Mouse (Mus musculus) macrophage (primary cell): Measurements from ENCODE around the gene Kif7. TPM values are rescaled to one million over a fixed set of nuclear protein-coding genes. Genes with fewer than 3 reads are reported as not detected.
A peak's percentile ranks its signal among the peaks of the same experiment; 100 is the strongest.

Source experiments
- H3K27ac ChIP-seq: fragments of 350-480 bp; formaldehyde crosslinking; 2 replicates; pipeline ENCODE4 v1.9.0; 2021
- H3K36me3 ChIP-seq: fragments of 350-480 bp; formaldehyde crosslinking; 2 replicates; pipeline ENCODE4 v1.9.0; 2021; ENCODE audit errors: inconsistent target
- H3K4me3 ChIP-seq: fragments of 350-480 bp; formaldehyde crosslinking; 2 replicates; pipeline ENCODE4 v1.9.0; 2021; ENCODE audit errors: inconsistent target
- H3K79me2 ChIP-seq: fragments of 350-480 bp; formaldehyde crosslinking; 2 replicates; pipeline ENCODE4 v1.9.0; 2021; ENCODE audit errors: inconsistent target
- WGBS: methylation state at CpG from one replicate; pipeline ENCODE4 v1.1.7; 2026; ENCODE audit warnings: inconsistent platforms; ENCODE audit not compliant: missing documents; 5-methylcytosine and 5-hydroxymethylcytosine counted together
- polyA plus RNA-seq: library from polyadenylated mRNA; stranded (reverse); fragments of 250-400 nt; gene quantifications from 3 replicates; pipeline ENCODE4 v1.2.4, GENCODE M21; 2018; ENCODE audit warnings: inconsistent platforms

Gene Kif7
- polyA plus RNA-seq, 1 experiment from 2014 or later, result 0.44 TPM

DNA sequence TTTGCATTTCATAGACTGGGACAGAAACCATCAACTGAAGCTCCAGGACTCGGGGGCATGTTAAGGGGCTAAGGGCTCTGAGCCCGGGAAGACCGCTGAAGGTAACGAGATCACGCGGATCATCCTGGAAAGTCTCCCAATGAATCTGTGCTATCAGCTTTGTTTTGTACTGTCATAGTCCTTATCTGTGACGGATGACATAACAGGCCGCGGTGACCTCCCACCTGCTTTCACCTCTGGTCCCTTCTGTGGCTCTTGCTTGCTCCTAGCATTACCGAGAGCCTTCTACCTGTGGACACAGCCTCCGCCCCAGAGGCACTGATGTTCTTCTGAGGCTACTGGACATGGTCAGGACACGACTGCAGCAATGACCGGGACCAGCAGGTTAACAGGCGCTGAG, 21.0 kb upstream of the Kif7 start:
- Histone ChIP-seq H3K4me3 (no peak overlapping the region), H3K36me3 (no peaks in the 10 kb centered on the region; the same call in 1 of the 2 replicates), H3K79me2 (no peaks in the 10 kb centered on the region), H3K27ac (no peak overlapping the region)
- 97% methylated on average over 14 of the region's 14 CpGs for WGBS

DNA sequence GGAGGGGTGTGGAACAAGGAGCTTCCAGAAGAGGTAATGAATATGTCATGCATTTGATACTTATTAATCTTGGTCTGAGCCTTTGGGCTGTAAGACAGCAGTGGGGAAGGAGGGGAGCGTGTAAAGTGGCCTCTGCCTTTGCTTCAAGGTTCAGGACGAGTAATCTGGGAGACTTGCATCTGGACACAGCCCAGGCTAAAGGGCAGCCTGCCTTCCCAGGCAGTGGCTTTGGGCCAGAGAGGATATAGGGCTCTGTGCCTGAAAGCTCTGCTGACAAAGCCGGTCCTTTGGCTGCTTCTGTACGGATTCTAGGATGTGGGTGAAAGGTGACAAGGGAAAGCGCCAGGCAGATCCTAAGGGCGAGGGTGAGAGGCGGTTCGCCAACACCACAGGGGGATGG, 19.0 kb upstream of the Kif7 start:
- Histone ChIP-seq H3K27ac (no peak overlapping the region), H3K36me3 (no peaks in the 10 kb centered on the region; the same call in 1 of the 2 replicates), H3K4me3 (no peak overlapping the region), H3K79me2 (no peaks in the 10 kb centered on the region)
- WGBS, result 98% methylated on average over 8 of the region's 8 CpGs

DNA sequence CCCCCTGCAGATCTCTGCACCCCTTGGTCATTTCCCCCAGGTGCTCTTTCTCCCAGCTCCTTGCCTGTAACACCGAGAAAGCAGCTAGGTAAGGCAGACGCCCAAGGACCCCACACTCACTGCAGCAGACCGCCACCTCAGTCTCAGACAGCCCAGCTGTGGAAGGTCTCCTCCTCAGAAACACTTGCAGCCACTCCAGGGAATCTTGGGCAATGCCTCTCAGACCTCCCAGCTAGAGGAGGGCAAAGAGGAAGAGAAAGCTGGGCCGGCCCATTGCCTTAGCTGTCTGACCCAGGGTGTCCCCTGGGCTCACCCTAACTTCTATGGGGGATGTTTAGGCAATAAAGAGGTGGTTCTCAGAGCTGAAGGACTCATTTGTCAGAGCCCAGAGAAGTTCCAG, 17.1 kb upstream of the Kif7 start, which contains the start of gene Plin1:
TSS of gene Plin1 (minus strand) at position 282 of the 400 bp plus-strand sequence.
- Histone ChIP-seq H3K27ac (no peak within 1 kb of the TSS), H3K4me3 (no peak within 1 kb of the TSS), H3K79me2 (no peaks in the 10 kb centered on the region), H3K36me3 (no peaks in the 10 kb centered on the region; the same call in 1 of the 2 replicates)
- 54% methylated on average over 4 of the region's 4 CpGs for WGBS

DNA sequence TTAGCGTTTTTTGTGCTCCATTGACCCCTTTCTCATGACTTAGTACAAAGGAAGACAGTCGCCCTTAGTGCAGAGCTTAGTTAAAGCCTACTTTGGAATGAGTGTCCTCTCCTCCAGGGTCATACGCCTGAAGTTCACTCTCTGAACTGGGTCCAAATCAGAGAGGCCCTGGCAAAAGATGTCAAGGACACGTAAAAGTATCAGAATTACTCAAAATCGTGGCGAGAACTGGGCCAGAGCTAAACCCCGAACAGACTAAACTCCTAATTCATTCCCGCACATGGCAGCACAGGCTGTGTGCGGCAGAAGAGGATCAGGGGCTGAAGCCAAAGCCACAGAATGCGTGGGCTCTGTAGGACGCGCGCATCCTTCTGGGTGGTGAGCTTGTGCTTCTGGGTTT, 15.9 kb upstream of the Kif7 start:
- H3K4me3 ChIP-seq, result no peak overlapping the region
- WGBS, result 87% methylated on average over 13 of the region's 13 CpGs
- no peak overlapping the region for H3K27ac ChIP-seq
- H3K79me2 ChIP-seq, result no peaks in the 10 kb centered on the region
- H3K36me3 ChIP-seq, result no peaks in the 10 kb centered on the region

DNA sequence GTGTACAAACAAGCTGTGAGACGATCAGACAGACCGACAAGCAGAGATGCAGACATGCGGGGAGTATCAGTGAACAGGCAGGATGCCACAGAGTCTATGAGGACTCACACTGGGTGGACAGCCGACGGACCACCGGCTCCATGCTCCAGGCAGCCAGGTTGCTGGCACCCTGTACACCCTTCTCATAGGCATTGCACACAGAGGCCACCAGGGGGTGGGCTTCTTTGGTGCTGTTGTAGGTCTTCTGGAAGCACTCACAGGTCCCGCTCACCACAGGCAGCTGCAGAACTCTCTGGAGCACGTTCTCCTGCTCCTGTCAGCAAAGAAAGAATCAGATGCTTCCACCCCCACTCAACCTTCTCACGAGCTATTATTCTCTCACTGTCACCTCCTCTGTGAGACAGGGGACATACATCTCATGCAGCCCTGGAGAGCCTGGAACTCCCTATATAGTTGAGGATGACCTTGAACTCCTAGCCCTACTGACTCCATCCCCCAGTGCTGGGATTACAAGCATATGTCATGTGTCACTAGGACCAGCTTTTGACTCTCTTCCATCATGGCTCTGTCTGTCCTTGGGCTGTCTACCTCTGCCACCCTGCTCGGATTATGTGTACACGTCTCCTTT, 14.3 kb upstream of the Kif7 start:
- no peaks in the 10 kb centered on the region for H3K36me3 ChIP-seq
- no peak overlapping the region for H3K27ac ChIP-seq
- WGBS, result 73% methylated on average over 11 of the region's 11 CpGs
- H3K79me2 ChIP-seq, result no peaks in the 10 kb centered on the region
- no peak overlapping the region for H3K4me3 ChIP-seq

DNA sequence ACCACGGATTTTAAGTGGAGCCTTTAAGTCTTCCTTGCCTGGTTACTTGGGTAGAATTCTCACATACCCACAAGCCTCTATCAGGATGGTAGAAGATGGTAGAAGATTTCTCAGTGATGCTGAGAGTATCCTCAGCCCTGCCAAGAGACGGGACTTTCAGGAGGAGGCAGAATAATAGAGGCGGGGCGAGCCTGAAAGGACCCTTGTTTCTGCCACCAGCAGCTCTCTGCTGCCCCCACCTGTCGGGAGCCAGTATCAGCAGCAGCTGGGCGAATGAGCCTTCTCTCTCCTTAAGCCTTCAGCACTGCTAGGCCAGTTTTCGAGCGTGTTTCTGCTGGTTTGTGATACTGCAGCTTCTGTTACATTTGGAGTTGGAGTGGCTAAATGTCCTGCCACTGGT, 13.6 kb upstream of the Kif7 start:
- 4% methylated on average over 8 of the region's 8 CpGs for WGBS

DNA sequence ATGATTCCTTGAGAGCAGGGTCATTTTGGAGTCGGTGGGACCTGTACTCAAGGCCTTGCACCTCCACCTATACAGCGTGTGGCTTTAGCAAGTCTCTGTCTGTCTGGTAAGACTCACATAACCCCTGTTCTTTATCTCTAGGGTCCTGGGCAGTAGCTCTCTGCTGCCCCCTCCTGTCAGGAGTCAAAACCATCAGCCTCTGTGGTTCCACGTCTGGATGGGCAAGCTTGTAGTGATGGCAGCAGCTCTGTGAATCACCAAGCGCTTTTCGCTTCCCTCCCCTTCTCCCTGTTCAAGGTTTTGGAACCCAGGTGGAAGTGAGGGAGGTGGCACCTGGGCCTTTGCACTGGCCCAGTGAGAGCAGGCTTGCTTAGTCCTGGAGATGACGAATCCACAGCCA, 12.7 kb upstream of the Kif7 start:
- Histone ChIP-seq H3K79me2 (no peaks in the 10 kb centered on the region), H3K4me3 (no peak overlapping the region), H3K36me3 (no peaks in the 10 kb centered on the region), H3K27ac (no peak overlapping the region)
- whole genome bisulfite sequencing, result 24% methylated on average over 6 of the region's 6 CpGs

More for the DNA sequence above, 13.6 kb upstream of the Kif7 start:
- Histone ChIP-seq H3K4me3 (no peak overlapping the region), H3K27ac (no peak overlapping the region), H3K79me2 (no peaks in the 10 kb centered on the region), H3K36me3 (no peaks in the 10 kb centered on the region)

DNA sequence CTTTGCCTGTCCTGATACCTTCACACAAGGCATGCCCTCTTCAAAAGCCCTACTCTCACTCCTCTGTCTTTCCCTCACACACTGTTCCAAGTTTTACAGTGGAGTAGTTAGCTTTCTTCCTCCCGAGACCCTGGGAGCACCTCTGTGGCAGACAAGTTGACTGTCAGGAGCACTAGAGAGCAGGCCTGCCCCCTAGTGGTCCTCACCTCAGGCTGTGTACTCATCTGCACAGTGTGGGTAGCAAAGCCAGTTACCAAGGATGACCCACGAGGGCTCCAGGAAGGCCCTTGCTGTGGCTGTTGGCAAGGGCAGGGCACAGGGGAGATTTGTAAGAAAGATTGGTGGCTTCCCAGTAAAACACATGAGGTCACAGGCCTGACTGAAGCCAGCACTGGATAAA, 11.6 kb upstream of the Kif7 start:
- no peak overlapping the region for H3K4me3 ChIP-seq
- no peaks in the 10 kb centered on the region for H3K36me3 ChIP-seq
- 24% methylated on average over 2 of the region's 2 CpGs for WGBS
- no peak overlapping the region for H3K27ac ChIP-seq
- no peaks in the 10 kb centered on the region for H3K79me2 ChIP-seq

DNA sequence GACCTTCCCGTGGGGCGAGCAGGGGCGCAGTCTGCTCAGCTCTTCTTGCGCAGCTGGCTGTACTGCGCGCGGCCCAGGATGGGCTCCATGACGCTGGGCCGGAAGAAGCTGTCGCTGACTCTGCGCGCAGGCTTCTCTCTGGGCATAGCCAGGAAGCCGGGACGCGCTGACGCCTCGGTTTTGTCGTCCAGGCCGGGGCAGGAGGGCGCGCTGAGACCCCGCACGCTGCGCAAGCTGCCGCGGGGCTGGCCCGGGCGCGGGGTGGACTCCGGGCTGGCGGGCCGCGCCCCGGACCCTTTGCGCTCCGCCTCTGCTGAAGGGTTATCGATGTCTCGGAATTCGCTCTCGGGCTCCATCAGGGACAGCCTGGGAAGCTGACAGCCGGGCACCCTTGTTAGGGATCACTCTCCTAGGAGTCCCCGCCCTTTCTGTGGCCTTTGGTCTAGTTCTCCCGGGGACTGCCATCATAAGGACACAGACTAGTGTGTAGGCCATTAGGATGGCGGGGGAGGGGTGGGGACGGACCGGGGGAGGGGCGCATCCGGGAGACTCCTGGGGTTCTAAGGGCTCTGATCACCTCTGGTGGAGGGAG, 6.0 kb upstream of the Kif7 start:
- WGBS, result 2% methylated on average over 48 of the region's 48 CpGs
- Histone ChIP-seq H3K27ac (no peak overlapping the region), H3K4me3 (peak overlapping the region; percentile 15; the same call in 1 of the 2 replicates), H3K79me2 (no peaks in the 10 kb centered on the region), H3K36me3 (no peaks in the 10 kb centered on the region)

DNA sequence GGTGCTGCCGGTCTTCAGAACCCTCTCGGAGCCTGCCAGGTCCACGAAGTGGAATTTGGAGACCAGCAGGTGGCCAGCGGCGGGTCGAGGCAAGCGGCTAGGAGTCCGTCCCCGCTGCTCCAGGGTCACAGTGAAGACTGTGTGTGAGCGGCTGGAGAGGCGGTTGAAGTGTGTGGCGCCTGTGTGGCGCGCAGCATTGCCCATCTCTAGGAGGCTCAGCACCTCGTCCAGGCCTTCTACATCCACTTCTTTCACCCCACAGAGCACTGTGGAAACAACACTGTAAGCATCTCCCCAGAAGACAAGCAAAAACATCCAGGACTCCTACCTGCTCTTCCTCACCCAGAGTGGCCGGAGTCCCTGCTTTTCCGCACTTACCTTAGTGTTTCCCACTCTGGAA, 4.7 kb downstream of the Kif7 start:
- Histone ChIP-seq H3K79me2 (no peaks in the 10 kb centered on the region), H3K27ac (no peak overlapping the region), H3K4me3 (no peak overlapping the region), H3K36me3 (no peaks in the 10 kb centered on the region)
- 85% methylated on average over 17 of the region's 17 CpGs for WGBS

DNA sequence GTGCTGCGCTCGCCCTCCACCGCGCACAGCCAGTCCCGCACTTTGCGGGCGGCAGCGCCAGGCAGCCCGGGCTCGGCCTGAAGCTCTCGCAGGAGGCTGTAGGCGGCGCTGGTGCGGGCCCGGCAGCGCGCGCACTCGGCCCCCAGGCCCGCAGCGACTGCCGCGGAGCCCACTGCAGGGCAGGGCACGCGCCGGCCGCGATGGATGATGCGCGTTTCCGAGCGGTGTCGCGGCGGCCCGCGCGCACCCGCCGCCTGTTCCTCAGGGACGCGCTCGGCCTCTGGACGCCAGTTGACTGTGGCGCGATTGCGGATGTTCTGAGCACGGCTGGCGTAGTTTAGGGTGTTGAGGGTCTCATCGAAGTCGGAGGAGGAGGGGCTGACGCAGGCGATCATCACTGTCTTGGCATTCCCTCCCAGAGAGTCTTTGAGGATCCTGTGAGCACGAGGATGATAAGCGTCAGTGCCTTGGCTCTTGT, 5.4 kb downstream of the Kif7 start:
- Histone ChIP-seq H3K79me2 (no peaks in the 10 kb centered on the region), H3K36me3 (no peaks in the 10 kb centered on the region), H3K27ac (no peak overlapping the region), H3K4me3 (no peak overlapping the region)
- WGBS, result 17% methylated on average over 53 of the region's 55 CpGs

DNA sequence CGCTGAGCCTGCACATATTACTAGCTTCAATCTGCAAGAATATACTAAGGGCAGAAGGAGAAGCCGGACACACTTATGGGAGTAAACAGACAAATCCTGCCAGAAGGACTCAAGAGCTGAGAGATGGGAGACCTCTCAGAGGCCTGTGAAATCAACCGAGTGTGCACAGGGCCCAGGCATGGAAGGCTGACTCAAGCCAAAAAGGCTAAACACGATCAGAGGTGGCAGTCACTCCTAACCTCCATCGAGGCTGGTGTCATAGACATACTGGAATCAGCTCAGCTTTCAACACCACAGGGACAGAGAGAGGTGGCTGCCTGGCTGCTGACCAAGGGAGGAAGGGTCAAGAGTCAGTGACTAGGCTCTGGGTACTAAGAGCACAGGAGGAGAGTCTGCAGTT, 10.3 kb downstream of the Kif7 start:
- Histone ChIP-seq H3K4me3 (no peak overlapping the region), H3K36me3 (no peaks in the 10 kb centered on the region), H3K79me2 (no peaks in the 10 kb centered on the region), H3K27ac (no peak overlapping the region)
- WGBS, result 86% methylated on average over 5 of the region's 5 CpGs

DNA sequence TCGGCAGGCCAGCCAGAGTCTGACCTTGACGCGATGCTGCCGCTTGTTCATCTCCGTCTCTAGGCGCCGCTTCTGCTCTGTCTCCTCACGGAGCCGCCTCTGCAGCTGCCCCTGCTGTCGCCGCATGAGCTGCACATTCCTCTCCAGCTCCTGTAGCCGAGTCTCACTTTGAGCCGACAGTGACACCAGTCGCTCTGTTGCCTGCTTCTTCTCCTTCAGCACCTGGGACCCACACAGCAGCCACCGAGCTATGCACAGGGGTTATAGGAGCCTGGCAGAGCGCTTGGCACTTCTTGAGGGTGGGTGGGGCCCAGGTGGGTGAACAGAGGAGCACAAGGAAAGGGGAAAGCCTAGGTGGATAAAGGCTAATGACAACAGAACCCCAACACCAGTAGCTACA, 12.8 kb downstream of the Kif7 start:
- Histone ChIP-seq H3K27ac (no peak overlapping the region), H3K36me3 (no peaks in the 10 kb centered on the region), H3K4me3 (no peak overlapping the region), H3K79me2 (no peaks in the 10 kb centered on the region)
- WGBS, result 96% methylated on average over 16 of the region's 16 CpGs

DNA sequence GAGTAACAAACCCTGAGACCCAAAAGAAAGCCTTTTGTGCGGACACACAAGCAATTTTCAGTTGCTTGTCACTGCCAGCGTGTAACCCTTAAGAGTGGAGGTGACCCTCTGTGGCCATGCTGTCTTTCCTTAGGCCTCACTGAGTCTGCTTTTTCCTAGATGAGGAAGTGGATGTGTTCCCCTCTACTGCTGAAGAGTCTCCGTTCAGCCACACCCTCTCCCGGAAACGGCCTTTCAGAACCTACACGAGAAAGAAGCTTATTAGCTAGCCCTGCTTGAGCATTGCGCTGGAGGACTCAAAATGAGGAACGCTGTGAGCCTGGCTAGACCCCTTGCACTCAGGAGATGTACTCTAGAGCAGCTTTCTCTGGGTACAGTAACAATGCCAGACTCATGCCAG, 19.0 kb downstream of the Kif7 start:
- Histone ChIP-seq H3K4me3 (no peak overlapping the region), H3K79me2 (no peaks in the 10 kb centered on the region), H3K36me3 (no peaks in the 10 kb centered on the region), H3K27ac (no peak overlapping the region)
- 73% methylated on average over 8 of the region's 8 CpGs for WGBS

DNA sequence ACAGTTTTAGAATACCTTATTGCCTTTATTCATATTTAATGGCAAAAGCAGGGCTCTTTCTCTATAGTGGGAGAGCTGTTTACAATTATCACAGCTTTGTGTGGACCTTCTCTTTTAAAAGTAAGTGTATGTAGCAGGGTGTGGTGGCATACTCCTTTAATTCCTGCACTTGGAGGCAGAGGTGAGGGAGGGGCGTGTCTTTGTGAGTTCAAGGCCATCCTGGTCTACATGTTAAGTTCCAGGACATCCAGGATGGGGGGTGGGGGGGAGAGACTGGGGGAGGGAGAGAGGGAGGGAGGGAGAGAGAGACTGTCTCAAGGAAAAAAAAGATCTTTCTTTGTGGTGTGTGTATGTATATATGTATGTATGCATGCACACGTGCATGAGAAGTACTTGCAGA, 35.3 kb downstream of the Kif7 start:
- Histone ChIP-seq H3K36me3 (no peaks in the 10 kb centered on the region), H3K27ac (no peak overlapping the region), H3K79me2 (no peaks in the 10 kb centered on the region), H3K4me3 (no peak overlapping the region)
- WGBS, result 100% methylated on average over 2 of the region's 2 CpGs

DNA sequence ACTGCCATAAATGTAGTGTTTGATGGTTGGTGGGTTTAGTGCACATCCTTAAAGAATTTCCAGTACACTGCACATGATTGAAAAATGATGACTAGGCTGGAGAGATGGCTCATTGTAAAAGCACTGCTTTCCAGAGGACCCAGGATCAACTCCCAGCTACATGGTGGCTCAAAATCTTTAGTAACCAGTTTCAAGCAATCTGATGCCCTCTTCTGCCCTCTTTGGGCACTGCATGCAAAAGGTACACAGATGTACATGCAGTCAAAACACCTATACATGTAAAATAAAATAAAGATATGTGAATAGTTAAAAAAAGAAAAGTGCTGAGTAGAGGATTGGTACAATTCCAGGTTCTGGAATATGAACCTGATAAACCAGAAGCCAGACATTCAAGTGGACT, 36.3 kb downstream of the Kif7 start:
- no peaks in the 10 kb centered on the region for H3K79me2 ChIP-seq
- H3K4me3 ChIP-seq, result no peak overlapping the region
- H3K27ac ChIP-seq, result no peak overlapping the region
- no peaks in the 10 kb centered on the region for H3K36me3 ChIP-seq
